Mouse (Mus musculus) heart, embryonic 12.5 days (tissue): ENCODE data around the gene Cd300e. TPM values are rescaled to one million over a fixed set of nuclear protein-coding genes. Genes with fewer than 3 reads are reported as not detected.

ENCODE experiments used
- ATAC-seq: fragments of 200-750 bp; cut with Nextera tagmentation; 2 replicates; pipeline ENCODE4 v1.8.0; 2017; ENCODE audit warnings: moderate TSS enrichment, moderate library complexity; ENCODE audit not compliant: insufficient number of reproducible peaks, low FRiP score
- H3K27ac ChIP-seq: fragments of 300-500 bp; sonication (generic); 2 replicates; pipeline ENCODE4 v1.5.1; 2016; ENCODE audit warnings: mild to moderate bottlenecking, moderate library complexity; ENCODE audit not compliant: poor library complexity, severe bottlenecking
- H3K27me3 ChIP-seq: fragments of 300-500 bp; sonication (generic); replicated peaks from 2 replicates; pipeline ENCODE4 v1.6.1; 2016; ENCODE audit warnings: mild to moderate bottlenecking, moderate library complexity
- H3K36me3 ChIP-seq: fragments of 300-500 bp; sonication (generic); 2 replicates; pipeline ENCODE4 v1.6.1; 2016; ENCODE audit warnings: mild to moderate bottlenecking, moderate library complexity
- H3K4me1 ChIP-seq: fragments of 300-500 bp; sonication (generic); replicated peaks from 2 replicates; pipeline ENCODE4 v1.6.1; 2016; ENCODE audit warnings: mild to moderate bottlenecking
- H3K4me2 ChIP-seq: fragments of 300-500 bp; sonication (generic); 2 replicates; pipeline ENCODE4 v1.6.1; 2016; ENCODE audit warnings: mild to moderate bottlenecking, moderate library complexity
- H3K4me3 ChIP-seq: fragments of 300-500 bp; sonication (generic); 2 replicates; pipeline ENCODE4 v1.5.1; 2016; ENCODE audit warnings: mild to moderate bottlenecking
- H3K9ac ChIP-seq: fragments of 300-500 bp; sonication (generic); 2 replicates; pipeline ENCODE4 v1.6.1; 2016; ENCODE audit warnings: mild to moderate bottlenecking, moderate library complexity
- H3K9me3 ChIP-seq: fragments of 300-500 bp; sonication (generic); replicated peaks from 2 replicates; pipeline ENCODE4 v1.6.1; 2016; ENCODE audit warnings: mild to moderate bottlenecking, moderate library complexity
- WGBS: fragments of 180-500 bp; shearing (Covaris S2); methylation state at CpG from one replicate; pipeline ENCODE4 v1.1.7; 2016; 5-methylcytosine and 5-hydroxymethylcytosine counted together
- polyA plus RNA-seq: library from polyadenylated mRNA; unstranded; fragments of >200 nt; fragmentation: Nextera tagmentation; extraction: Ambion mirVana; gene quantifications from 2 replicates; pipeline ENCODE4 v1.2.1, GENCODE M21; 2016

Gene Cd300e
- not detected in 2 replicates for polyA plus RNA-seq

GRCm38 (mm10) chr11:115062077-115062476 lies at the start of gene Cd300e:
Gene Cd300e (minus strand): TSS chr11:115062177.
- H3K27me3 ChIP-seq: no peaks in the 10 kb centered on the region; the same call in 1 of the 2 replicates
- H3K36me3 ChIP-seq: no peaks in the 10 kb centered on the region
- no peaks in the 10 kb centered on the region for H3K4me1 ChIP-seq
- no peak for ATAC-seq
- no peaks in the 10 kb centered on the region for H3K9me3 ChIP-seq
- H3K4me3 ChIP-seq: no peak within 1 kb of the TSS
- H3K27ac ChIP-seq: no peak within 1 kb of the TSS
- H3K4me2 ChIP-seq: no peak within 1 kb of the TSS
- H3K9ac ChIP-seq: no peak within 1 kb of the TSS
- WGBS: 39% methylated on average over 5 of the region's 5 CpGs

- Histone ChIP-seq H3K27me3 (no peaks in the 10 kb centered on the region), H3K4me2 (no peak overlapping the region), H3K9ac (no peak overlapping the region), H3K9me3 (0 out of 2 replicates have a peak, but pooled peaks cover 3% of the 10 kb centered on the region), H3K36me3 (no peaks in the 10 kb centered on the region), H3K4me1 (peaks cover 10% of the 10 kb centered on the region; the same call in 1 of the 2 replicates), H3K4me3 (no peak overlapping the region), H3K27ac (no peak overlapping the region)
- 70% methylated on average over 4 of the region's 5 CpGs for WGBS
- no peak for ATAC-seq
Observed at GRCm38 (mm10) chr11:115110271-115110670, 48.3 kb upstream of the Cd300e start.

GRCm38 (mm10) chr11:115108176-115108575 lies 46.2 kb upstream of the Cd300e start:
- no peak overlapping the region for H3K9ac ChIP-seq
- no peak overlapping the region for H3K4me3 ChIP-seq
- no peaks in the 10 kb centered on the region for H3K36me3 ChIP-seq
- no peak overlapping the region for H3K4me2 ChIP-seq
- H3K4me1 ChIP-seq: peaks cover 10% of the 10 kb centered on the region; the same call in 1 of the 2 replicates
- no peak overlapping the region for H3K27ac ChIP-seq
- WGBS: 85% methylated on average over 8 of the region's 8 CpGs
- H3K9me3 ChIP-seq: 0 out of 2 replicates have a peak, but pooled peaks cover 3% of the 10 kb centered on the region
- no peaks in the 10 kb centered on the region for H3K27me3 ChIP-seq
- ATAC-seq: no peak

DNA sequence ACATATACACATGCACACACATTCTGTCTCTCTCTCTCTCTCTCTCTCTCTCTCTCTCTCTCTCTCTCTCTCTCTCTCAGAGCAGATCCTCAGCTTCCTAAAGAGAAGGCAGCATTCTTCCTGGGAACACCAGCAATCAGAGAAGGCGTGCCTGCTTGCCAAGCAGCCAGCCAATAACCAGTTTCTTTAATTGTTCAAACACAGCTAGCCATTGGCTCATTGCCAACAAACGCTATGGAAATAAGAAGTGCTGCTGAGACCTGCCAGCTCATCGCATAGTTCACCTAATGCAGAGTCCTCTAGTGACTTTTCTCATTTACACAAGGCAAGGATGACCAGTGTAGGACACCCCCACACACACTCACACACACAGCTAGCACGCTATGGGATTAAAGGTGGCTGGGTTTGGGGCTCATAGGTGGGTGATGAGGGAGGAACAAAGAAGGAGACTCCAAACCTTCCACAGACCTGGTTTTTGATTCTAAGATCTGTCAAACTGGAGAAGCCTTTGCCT lies 45.5 kb upstream of the Cd300e start:
- Histone ChIP-seq H3K9ac (no peak overlapping the region; the same call in 1 of the 2 replicates), H3K27me3 (no peaks in the 10 kb centered on the region), H3K4me2 (no peak overlapping the region), H3K36me3 (no peaks in the 10 kb centered on the region), H3K9me3 (0 out of 2 replicates have a peak, but pooled peaks cover 3% of the 10 kb centered on the region), H3K4me3 (no peak overlapping the region), H3K4me1 (peaks cover 10% of the 10 kb centered on the region; the same call in 1 of the 2 replicates), H3K27ac (no peak overlapping the region)
- ATAC-seq: no peak
- 36% methylated on average over 4 of the region's 4 CpGs for WGBS

GRCm38 (mm10) chr11:115106638-115107037 lies 44.7 kb upstream of the Cd300e start:
- Histone ChIP-seq H3K27me3 (no peaks in the 10 kb centered on the region), H3K4me3 (no peak overlapping the region), H3K27ac (no peak overlapping the region), H3K4me1 (peaks cover 10% of the 10 kb centered on the region; the same call in 1 of the 2 replicates), H3K36me3 (no peaks in the 10 kb centered on the region), H3K9ac (no peak overlapping the region), H3K9me3 (0 out of 2 replicates have a peak, but pooled peaks cover 3% of the 10 kb centered on the region), H3K4me2 (no peak overlapping the region)
- ATAC-seq: no peak
- 72% methylated on average over 2 of the region's 2 CpGs for WGBS

GRCm38 (mm10) chr11:115104769-115105563 lies 43.0 kb upstream of the Cd300e start:
- H3K4me2 ChIP-seq: no peak overlapping the region
- no peak overlapping the region for H3K27ac ChIP-seq
- no peaks in the 10 kb centered on the region for H3K36me3 ChIP-seq
- H3K4me1 ChIP-seq: peaks cover 10% of the 10 kb centered on the region; the same call in 1 of the 2 replicates
- 73% methylated on average over 8 of the region's 8 CpGs for WGBS
- ATAC-seq: no peak
- 0 out of 2 replicates have a peak, but pooled peaks cover 3% of the 10 kb centered on the region for H3K9me3 ChIP-seq
- no peak overlapping the region for H3K4me3 ChIP-seq
- no peaks in the 10 kb centered on the region for H3K27me3 ChIP-seq
- H3K9ac ChIP-seq: no peak overlapping the region

- no peak for ATAC-seq
- Histone ChIP-seq H3K4me3 (no peak overlapping the region), H3K9me3 (0 out of 2 replicates have a peak, but pooled peaks cover 3% of the 10 kb centered on the region), H3K4me1 (peaks cover 16% of the 10 kb centered on the region), H3K27me3 (no peaks in the 10 kb centered on the region), H3K9ac (no peak overlapping the region), H3K27ac (no peak overlapping the region), H3K4me2 (no peak overlapping the region), H3K36me3 (no peaks in the 10 kb centered on the region)
- 77% methylated on average over 25 of the region's 25 CpGs for WGBS
Observed at GRCm38 (mm10) chr11:115103470-115104413, 41.8 kb upstream of the Cd300e start.

DNA sequence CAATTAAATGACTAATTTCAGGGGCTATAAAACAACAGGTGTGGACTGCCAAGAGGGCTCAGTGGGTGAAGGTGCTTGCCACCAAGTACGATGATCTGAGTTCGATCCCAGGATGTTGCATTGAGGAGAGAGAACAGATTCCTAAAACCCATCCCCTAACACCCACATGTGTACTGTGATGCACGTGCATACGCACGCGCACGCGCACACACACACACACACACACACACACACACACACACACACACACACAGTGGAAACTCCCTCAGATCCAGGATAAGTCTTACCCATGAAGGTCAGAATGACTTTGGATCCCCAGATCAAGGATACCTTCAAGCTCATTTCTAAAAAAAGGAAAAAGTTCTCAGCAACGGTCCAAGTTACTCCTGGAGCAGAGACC lies 40.1 kb upstream of the Cd300e start:
- 85% methylated on average over 9 of the region's 9 CpGs for WGBS
- H3K4me3 ChIP-seq: no peak overlapping the region
- H3K4me2 ChIP-seq: no peak overlapping the region

GRCm38 (mm10) chr11:115101615-115102051 lies 39.7 kb upstream of the Cd300e start:
- no peak for ATAC-seq
- Histone ChIP-seq H3K9ac (no peak overlapping the region), H3K36me3 (no peaks in the 10 kb centered on the region), H3K9me3 (0 out of 2 replicates have a peak, but pooled peaks cover 3% of the 10 kb centered on the region), H3K27ac (no peak overlapping the region), H3K27me3 (no peaks in the 10 kb centered on the region), H3K4me1 (peaks cover 6% of the 10 kb centered on the region), H3K4me2 (no peak overlapping the region), H3K4me3 (no peak overlapping the region)
- 62% methylated on average over 6 of the region's 6 CpGs for WGBS

More for the DNA sequence above, 40.1 kb upstream of the Cd300e start:
- Histone ChIP-seq H3K9me3 (0 out of 2 replicates have a peak, but pooled peaks cover 3% of the 10 kb centered on the region), H3K27ac (no peak overlapping the region), H3K27me3 (no peaks in the 10 kb centered on the region), H3K36me3 (no peaks in the 10 kb centered on the region), H3K9ac (no peak overlapping the region), H3K4me1 (peaks cover 8% of the 10 kb centered on the region)
- ATAC-seq: no peak

GRCm38 (mm10) chr11:115100741-115101140 lies 38.8 kb upstream of the Cd300e start:
- 73% methylated on average over 7 of the region's 7 CpGs for WGBS
- Histone ChIP-seq H3K4me3 (no peak overlapping the region), H3K27me3 (no peaks in the 10 kb centered on the region), H3K9me3 (no peaks in the 10 kb centered on the region), H3K27ac (no peak overlapping the region), H3K4me1 (peaks cover 6% of the 10 kb centered on the region), H3K36me3 (no peaks in the 10 kb centered on the region), H3K4me2 (no peak overlapping the region), H3K9ac (no peak overlapping the region)
- no peak for ATAC-seq
